Mouse (Mus musculus): ENCODE data around the gene Negr1. TPM values are rescaled to one million over a fixed set of nuclear protein-coding genes. Genes with fewer than 3 reads are reported as not detected.

Gene Negr1
- total and polyA plus RNA-seq, 3 experiments, result 0.65 to 1.1 (median 1.1) TPM

DNA sequence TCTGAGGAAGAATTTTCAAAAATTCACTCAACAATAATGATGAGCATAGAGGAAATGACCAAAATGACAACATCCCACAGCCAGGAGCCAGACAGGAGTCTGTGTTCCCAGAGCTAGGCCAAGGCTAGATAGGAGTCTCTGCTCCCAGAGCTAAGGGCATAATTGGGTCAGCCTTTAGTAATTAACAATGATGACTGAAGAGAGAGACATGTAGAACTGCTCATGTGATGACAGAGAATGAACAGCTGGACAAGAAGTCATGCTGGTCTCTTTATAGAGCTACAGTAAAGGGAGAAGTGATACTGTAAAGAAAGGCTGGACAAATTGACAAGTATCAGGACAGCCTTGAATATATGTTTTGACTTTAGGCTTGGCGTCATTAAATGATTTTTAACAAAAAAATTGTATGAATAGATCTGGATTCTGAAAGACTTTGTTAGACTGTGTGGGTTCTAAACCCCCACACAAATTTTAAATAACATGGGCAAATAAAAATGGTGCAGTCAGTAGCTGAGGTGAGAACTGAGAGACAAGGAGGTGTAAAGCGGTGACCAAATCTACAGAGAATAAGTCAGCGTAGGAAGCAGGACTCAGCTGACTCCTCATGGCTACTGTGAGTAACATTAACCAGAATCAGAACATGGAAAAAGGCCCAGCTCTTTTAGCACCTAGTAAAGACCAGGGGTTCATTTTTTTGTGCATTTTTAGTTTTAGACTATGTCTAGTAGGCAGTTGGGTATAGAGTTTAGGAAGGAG, 603.4 kb downstream of the Negr1 start:
- no peak for DNase-seq
- 87% methylated on average over 3 of the region's 3 CpGs for WGBS
- Histone ChIP-seq H3K36me3 (ENCODE audit: control insufficient read depth, insufficient read depth, low read length) (no peaks in the 10 kb centered on the region), H3K4me1 (ENCODE audit: control insufficient read depth, insufficient read depth, low read length) (no peaks in the 10 kb centered on the region), H3K27me3 (ENCODE audit: control insufficient read depth, insufficient read depth, low read length) (no peaks in the 10 kb centered on the region), H3K4me3 (no peak overlapping the region), H3K27ac (no peak overlapping the region), H3K79me2 (replicated peaks; ENCODE audit: control insufficient read depth, insufficient read depth, low read length) (no peaks in the 10 kb centered on the region), H3K9ac (ENCODE audit: low read depth, low read length) (no peak overlapping the region)
- intact Hi-C loops (cut with DNase I), result no loop called here
- TF ChIP-seq EP300 (IDR thresholded peaks at IDR 0.05; ENCODE audit: insufficient read depth, low read depth, low read length) (no peak), CTCF (IDR thresholded peaks at IDR 0.05) (no peak), POLR2A (IDR thresholded peaks at IDR 0.05; ENCODE audit: insufficient read depth, low read depth, low read length) (no peak)

DNA sequence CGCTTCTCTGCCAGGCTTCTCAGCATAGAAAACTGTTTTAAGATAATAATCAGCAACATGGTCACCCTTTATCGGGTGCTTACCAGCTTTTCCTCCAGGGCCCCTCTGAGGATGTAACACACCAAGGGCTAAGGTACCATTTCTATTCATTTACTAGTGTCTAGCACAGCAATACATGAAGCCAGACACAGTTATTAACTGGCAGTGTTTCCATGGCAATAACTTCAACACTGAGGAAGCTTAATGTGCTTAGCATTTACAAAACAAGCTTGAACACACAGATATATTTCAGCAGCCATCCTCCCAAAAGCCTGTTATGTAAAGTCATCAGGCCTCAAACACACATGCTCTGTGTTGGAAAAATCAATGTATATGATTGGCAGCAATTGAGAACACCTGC, 620.4 kb downstream of the Negr1 start:
- Histone ChIP-seq H3K27ac (no peak overlapping the region), H3K4me1 (ENCODE audit: control insufficient read depth, insufficient read depth, low read length) (no peaks in the 10 kb centered on the region), H3K27me3 (ENCODE audit: control insufficient read depth, insufficient read depth, low read length) (no peaks in the 10 kb centered on the region), H3K36me3 (ENCODE audit: control insufficient read depth, insufficient read depth, low read length) (no peaks in the 10 kb centered on the region), H3K9ac (ENCODE audit: low read depth, low read length) (no peak overlapping the region), H3K79me2 (replicated peaks; ENCODE audit: control insufficient read depth, insufficient read depth, low read length) (no peaks in the 10 kb centered on the region), H3K4me3 (no peak overlapping the region)
- intact Hi-C loops (cut with DNase I), result no loop called here
- DNase-seq, result no peak
- TF ChIP-seq CTCF (IDR thresholded peaks at IDR 0.05), result no peak
- WGBS, result 60% methylated on average over 2 of the region's 2 CpGs

DNA sequence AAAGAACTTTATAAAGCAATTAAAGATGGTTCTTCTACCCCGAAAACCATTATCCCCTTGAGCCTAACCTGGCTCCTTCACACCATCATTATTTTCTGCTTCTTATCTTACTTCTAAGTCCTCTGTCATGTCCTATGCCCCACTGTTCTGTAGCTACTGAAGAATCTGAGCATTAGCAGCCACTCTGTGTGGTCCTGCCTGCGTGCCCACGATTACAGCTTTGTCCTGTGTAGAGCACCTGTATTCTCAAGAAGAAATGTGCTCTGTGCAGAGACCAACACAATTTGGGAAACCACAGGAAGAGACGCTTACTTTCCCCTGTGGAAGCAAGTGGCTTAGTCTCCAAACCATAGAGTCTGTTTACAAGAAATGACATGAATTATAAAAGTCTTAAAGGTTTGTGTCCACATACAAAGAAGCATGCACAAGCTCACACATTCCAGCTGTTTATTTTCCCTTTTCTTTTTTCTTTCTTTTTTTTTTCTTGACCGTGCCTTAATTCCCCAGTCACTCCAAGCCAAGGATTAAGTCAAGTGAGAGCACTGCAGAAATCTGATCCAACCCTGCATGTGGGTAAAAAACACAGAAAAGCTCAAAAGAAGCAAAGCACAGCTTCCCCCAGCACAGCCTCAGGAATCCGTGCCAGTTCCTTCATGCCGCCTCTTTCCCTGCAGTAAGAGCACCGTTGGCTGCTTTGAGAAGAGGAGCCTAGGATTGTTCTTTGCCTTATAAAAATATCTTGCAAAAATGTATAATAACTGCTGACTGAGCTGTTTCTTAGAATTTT, 627.5 kb downstream of the Negr1 start:
- TF ChIP-seq EP300 (IDR thresholded peaks at IDR 0.05; ENCODE audit: insufficient read depth, low read depth, low read length) (no peak), CTCF (IDR thresholded peaks at IDR 0.05) (no peak)
- Histone ChIP-seq H3K9ac (ENCODE audit: low read depth, low read length) (no peak overlapping the region), H3K79me2 (replicated peaks; ENCODE audit: control insufficient read depth, insufficient read depth, low read length) (no peaks in the 10 kb centered on the region), H3K27me3 (ENCODE audit: control insufficient read depth, insufficient read depth, low read length) (no peaks in the 10 kb centered on the region), H3K27ac (no peak overlapping the region), H3K36me3 (ENCODE audit: control insufficient read depth, insufficient read depth, low read length) (no peaks in the 10 kb centered on the region), H3K4me3 (no peak overlapping the region), H3K4me1 (ENCODE audit: control insufficient read depth, insufficient read depth, low read length) (no peaks in the 10 kb centered on the region; the same call in 1 of the 2 replicates)
- 60% methylated on average over 8 of the region's 8 CpGs for WGBS
- DNase-seq, result no peak
- intact Hi-C loops (cut with DNase I), result no loop called here

DNA sequence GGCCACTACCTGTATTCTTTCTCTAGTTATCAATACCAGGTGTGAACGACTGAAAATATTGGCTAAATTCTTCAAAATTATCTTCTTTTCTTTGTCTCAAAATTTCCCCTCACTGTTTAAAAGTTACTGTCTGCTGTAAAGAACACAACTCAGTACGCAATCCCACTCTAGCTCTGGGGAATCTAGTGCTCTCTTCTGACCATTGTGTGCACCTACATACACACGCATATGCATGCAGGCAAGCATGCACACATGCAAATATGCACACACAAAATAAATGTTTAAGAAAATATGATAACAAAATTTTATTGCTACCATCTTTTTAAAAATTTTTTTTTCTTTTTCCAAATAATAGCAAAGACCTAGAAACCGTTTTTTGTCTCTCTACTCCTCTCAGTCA, 628.2 kb downstream of the Negr1 start:
- no peaks in the 10 kb centered on the region for H3K36me3 ChIP-seq (ENCODE audit: control insufficient read depth, insufficient read depth, low read length)
- DNase-seq, result no peak
- no peak overlapping the region for H3K4me3 ChIP-seq
- no peak overlapping the region for H3K27ac ChIP-seq
- no peaks in the 10 kb centered on the region for H3K27me3 ChIP-seq (ENCODE audit: control insufficient read depth, insufficient read depth, low read length)
- H3K79me2 ChIP-seq (replicated peaks; ENCODE audit: control insufficient read depth, insufficient read depth, low read length), result no peaks in the 10 kb centered on the region
- H3K9ac ChIP-seq (ENCODE audit: low read depth, low read length), result no peak overlapping the region
- no peaks in the 10 kb centered on the region; the same call in 1 of the 2 replicates for H3K4me1 ChIP-seq (ENCODE audit: control insufficient read depth, insufficient read depth, low read length)
- intact Hi-C loops (cut with DNase I), result no loop called here
- WGBS, result 79% methylated on average over 4 of the region's 4 CpGs
- TF ChIP-seq EP300 (IDR thresholded peaks at IDR 0.05; ENCODE audit: insufficient read depth, low read depth, low read length), result no peak
- TF ChIP-seq POLR2A (IDR thresholded peaks at IDR 0.05; ENCODE audit: insufficient read depth, low read depth, low read length), result no peak
- no peak for TF ChIP-seq CTCF (IDR thresholded peaks at IDR 0.05)

DNA sequence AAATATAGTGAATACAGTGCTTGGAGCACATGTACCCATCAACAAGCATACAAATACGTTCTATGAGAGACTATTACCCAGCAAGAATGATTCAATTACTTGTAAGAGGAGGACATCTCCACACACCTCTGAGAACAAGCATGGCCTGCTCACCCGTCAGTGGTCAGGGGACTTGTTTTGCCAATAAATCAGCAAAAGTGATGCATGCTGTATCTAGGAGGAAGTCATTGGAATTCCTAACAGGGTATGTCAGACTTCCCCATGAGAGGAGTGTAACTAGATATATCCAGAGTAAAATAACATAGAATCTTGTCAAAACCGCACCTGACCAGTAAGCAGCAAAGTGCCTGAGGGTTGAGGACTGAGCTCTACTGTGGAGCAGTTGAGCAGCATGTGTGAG, 629.0 kb downstream of the Negr1 start:
- no peak overlapping the region for H3K4me3 ChIP-seq
- TF ChIP-seq POLR2A (IDR thresholded peaks at IDR 0.05; ENCODE audit: insufficient read depth, low read depth, low read length) (no peak), EP300 (IDR thresholded peaks at IDR 0.05; ENCODE audit: insufficient read depth, low read depth, low read length) (no peak), CTCF (IDR thresholded peaks at IDR 0.05) (no peak)
- H3K36me3 ChIP-seq (ENCODE audit: control insufficient read depth, insufficient read depth, low read length), result no peaks in the 10 kb centered on the region
- H3K4me1 ChIP-seq (ENCODE audit: control insufficient read depth, insufficient read depth, low read length), result no peaks in the 10 kb centered on the region; the same call in 1 of the 2 replicates
- intact Hi-C loops (cut with DNase I), result no loop called here
- H3K27ac ChIP-seq, result no peak overlapping the region
- H3K9ac ChIP-seq (ENCODE audit: low read depth, low read length), result no peak overlapping the region
- WGBS, result 40% methylated on average over 3 of the region's 3 CpGs
- H3K79me2 ChIP-seq (replicated peaks; ENCODE audit: control insufficient read depth, insufficient read depth, low read length), result no peaks in the 10 kb centered on the region
- DNase-seq, result no peak
- H3K27me3 ChIP-seq (ENCODE audit: control insufficient read depth, insufficient read depth, low read length), result no peaks in the 10 kb centered on the region

DNA sequence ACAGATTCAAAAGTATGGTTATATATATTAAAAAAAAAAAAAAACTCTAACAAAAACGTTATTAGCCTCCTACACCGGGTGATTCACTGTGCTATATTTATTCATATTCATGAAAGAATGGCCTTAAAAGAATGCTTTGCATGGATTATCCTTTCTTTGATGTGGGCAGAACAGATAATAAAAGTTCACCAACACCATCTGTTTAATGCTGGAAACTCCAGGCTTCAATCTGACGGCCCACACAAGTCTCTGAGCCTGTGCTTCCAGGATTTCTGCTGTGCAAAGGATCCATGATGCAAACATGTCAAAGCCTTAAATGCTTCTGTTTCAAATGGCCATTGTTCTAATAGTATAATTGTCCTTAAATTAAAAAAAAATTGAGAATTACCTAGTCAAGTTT, 630.4 kb downstream of the Negr1 start:
- Histone ChIP-seq H3K4me3 (no peak overlapping the region), H3K27ac (no peak overlapping the region), H3K79me2 (replicated peaks; ENCODE audit: control insufficient read depth, insufficient read depth, low read length) (no peaks in the 10 kb centered on the region), H3K4me1 (ENCODE audit: control insufficient read depth, insufficient read depth, low read length) (no peaks in the 10 kb centered on the region; the same call in 1 of the 2 replicates), H3K27me3 (ENCODE audit: control insufficient read depth, insufficient read depth, low read length) (no peaks in the 10 kb centered on the region), H3K36me3 (ENCODE audit: control insufficient read depth, insufficient read depth, low read length) (no peaks in the 10 kb centered on the region), H3K9ac (ENCODE audit: low read depth, low read length) (no peak overlapping the region)
- TF ChIP-seq POLR2A (IDR thresholded peaks at IDR 0.05; ENCODE audit: insufficient read depth, low read depth, low read length) (no peak), CTCF (IDR thresholded peaks at IDR 0.05) (no peak), EP300 (IDR thresholded peaks at IDR 0.05; ENCODE audit: insufficient read depth, low read depth, low read length) (no peak)
- intact Hi-C loops (cut with DNase I), result no loop called here
- no peak for DNase-seq
- 76% methylated on average over 3 of the region's 3 CpGs for WGBS

All from heart, adult 2 months (tissue).